Mouse (Mus musculus): Measurements from ENCODE around the gene Cipc. TPM values are rescaled to one million over a fixed set of nuclear protein-coding genes. Genes with fewer than 3 reads are reported as not detected.
A peak's percentile ranks its signal among the peaks of the same experiment; 100 is the strongest.

The Cipc gene
- polyA plus RNA-seq (2015; fragmentation: Nextera tagmentation; extraction: Ambion mirVana), result 3.2 and 3.8 TPM in 2 replicates

GRCm38 (mm10) chr12:86946862-86947574 is at the start of gene Cipc:
Gene Cipc (plus strand): TSS chr12:86947043.
- under 1% methylated on average over 64 of the region's 64 CpGs for WGBS
- peak; percentile 26 for TF ChIP-seq CTCF (IDR thresholded peaks at IDR 0.05; ENCODE audit: low read depth)
- Histone ChIP-seq H3K36me3 (ENCODE audit: control insufficient read depth, insufficient read depth) (no peaks in the 10 kb centered on the region), H3K27ac (ENCODE audit: low read depth, low read length) (peak within 1 kb of the TSS; percentile 93), H3K9ac (ENCODE audit: low read depth, low read length) (peak within 1 kb of the TSS; percentile 53), H3K4me2 (replicated peaks; ENCODE audit: low read depth) (peak within 1 kb of the TSS; percentile 79), H3K27me3 (replicated peaks; ENCODE audit: control insufficient read depth, insufficient read depth, low read length) (peaks cover 19% of the 10 kb centered on the region; the same call in 1 of the 2 replicates), H3K4me3 (ENCODE audit: low read depth, low read length) (peak within 1 kb of the TSS; percentile 60), H3K9me3 (ENCODE audit: control insufficient read depth) (no peaks in the 10 kb centered on the region), H3K4me1 (replicated peaks; ENCODE audit: control insufficient read depth, insufficient read depth, low read length) (0 out of 2 replicates have a peak, but pooled peaks cover 3% of the 10 kb centered on the region)
- peak; percentile 99 for ATAC-seq

- Histone ChIP-seq H3K27ac (ENCODE audit: low read depth, low read length) (0 out of 2 replicates have a peak overlapping the region, but pooled peaks have one; percentile 54), H3K9ac (ENCODE audit: low read depth, low read length) (no peak overlapping the region), H3K4me3 (ENCODE audit: low read depth, low read length) (no peak overlapping the region), H3K4me1 (replicated peaks; ENCODE audit: control insufficient read depth, insufficient read depth, low read length) (0 out of 2 replicates have a peak, but pooled peaks cover 2% of the 10 kb centered on the region), H3K36me3 (ENCODE audit: control insufficient read depth, insufficient read depth) (no peaks in the 10 kb centered on the region), H3K9me3 (ENCODE audit: control insufficient read depth) (no peaks in the 10 kb centered on the region), H3K4me2 (replicated peaks; ENCODE audit: low read depth) (no peak overlapping the region; the same call in 1 of the 2 replicates), H3K27me3 (replicated peaks; ENCODE audit: control insufficient read depth, insufficient read depth, low read length) (no peaks in the 10 kb centered on the region)
- ATAC-seq, result no peak
- 69% methylated on average over 7 of the region's 7 CpGs for WGBS
- TF ChIP-seq CTCF (IDR thresholded peaks at IDR 0.05; ENCODE audit: low read depth), result no peak
These were observed 49.0 kb upstream of the Cipc start for GRCm38 (mm10) chr12:86897769-86898273.

GRCm38 (mm10) chr12:86898448-86898847 is 48.4 kb upstream of the Cipc start:
- Histone ChIP-seq H3K27me3 (replicated peaks; ENCODE audit: control insufficient read depth, insufficient read depth, low read length) (no peaks in the 10 kb centered on the region), H3K4me2 (replicated peaks; ENCODE audit: low read depth) (no peak overlapping the region), H3K9me3 (ENCODE audit: control insufficient read depth) (no peaks in the 10 kb centered on the region), H3K27ac (ENCODE audit: low read depth, low read length) (no peak overlapping the region), H3K36me3 (ENCODE audit: control insufficient read depth, insufficient read depth) (no peaks in the 10 kb centered on the region), H3K9ac (ENCODE audit: low read depth, low read length) (no peak overlapping the region), H3K4me1 (replicated peaks; ENCODE audit: control insufficient read depth, insufficient read depth, low read length) (no peaks in the 10 kb centered on the region), H3K4me3 (ENCODE audit: low read depth, low read length) (no peak overlapping the region)
- no peak for ATAC-seq
- TF ChIP-seq CTCF (IDR thresholded peaks at IDR 0.05; ENCODE audit: low read depth), result no peak
- WGBS, result 81% methylated on average over 3 of the region's 3 CpGs

- Histone ChIP-seq H3K4me1 (replicated peaks; ENCODE audit: control insufficient read depth, insufficient read depth, low read length) (no peaks in the 10 kb centered on the region), H3K9ac (ENCODE audit: low read depth, low read length) (no peak overlapping the region)
These were observed 47.2 kb upstream of the Cipc start for GRCm38 (mm10) chr12:86899461-86900179.

GRCm38 (mm10) chr12:86903828-86904806 is 42.7 kb upstream of the Cipc start:
- Histone ChIP-seq H3K27me3 (replicated peaks; ENCODE audit: control insufficient read depth, insufficient read depth, low read length) (no peaks in the 10 kb centered on the region), H3K9ac (ENCODE audit: low read depth, low read length) (no peak overlapping the region), H3K4me3 (ENCODE audit: low read depth, low read length) (no peak overlapping the region), H3K4me1 (replicated peaks; ENCODE audit: control insufficient read depth, insufficient read depth, low read length) (no peaks in the 10 kb centered on the region), H3K4me2 (replicated peaks; ENCODE audit: low read depth) (no peak overlapping the region), H3K27ac (ENCODE audit: low read depth, low read length) (no peak overlapping the region), H3K36me3 (ENCODE audit: control insufficient read depth, insufficient read depth) (no peaks in the 10 kb centered on the region), H3K9me3 (ENCODE audit: control insufficient read depth) (no peaks in the 10 kb centered on the region)
- no peak for ATAC-seq
- 70% methylated on average over 11 of the region's 11 CpGs for whole genome bisulfite sequencing
- no peak for TF ChIP-seq CTCF (IDR thresholded peaks at IDR 0.05; ENCODE audit: low read depth)

More at GRCm38 (mm10) chr12:86899461-86900179, 47.2 kb upstream of the Cipc start:
- no peak for ATAC-seq
- Histone ChIP-seq H3K4me2 (replicated peaks; ENCODE audit: low read depth) (no peak overlapping the region), H3K9me3 (ENCODE audit: control insufficient read depth) (no peaks in the 10 kb centered on the region), H3K27me3 (replicated peaks; ENCODE audit: control insufficient read depth, insufficient read depth, low read length) (no peaks in the 10 kb centered on the region), H3K4me3 (ENCODE audit: low read depth, low read length) (no peak overlapping the region), H3K27ac (ENCODE audit: low read depth, low read length) (peak overlapping the region; percentile 55), H3K36me3 (ENCODE audit: control insufficient read depth, insufficient read depth) (no peaks in the 10 kb centered on the region)
- 52% methylated on average over 11 of the region's 11 CpGs for WGBS
- TF ChIP-seq CTCF (IDR thresholded peaks at IDR 0.05; ENCODE audit: low read depth), result no peak

Measured in intestine, postnatal 0 days (tissue).